Mouse (Mus musculus) olfactory bulb, adult 2 months (tissue): ENCODE measurements around the gene Slc7a7.

ENCODE experiments used
- CTCF ChIP-seq: fragments of 200-500 bp; IDR thresholded peaks from 2 replicates; pipeline ENCODE4 v1.5.1; 2012; ENCODE audit warnings: low read depth, mild to moderate bottlenecking, low read length, moderate library complexity; ENCODE audit not compliant: insufficient read depth
- POLR2A ChIP-seq: fragments of 200-500 bp; IDR thresholded peaks from 2 replicates; pipeline ENCODE4 v1.6.1; 2012; ENCODE audit warnings: mild to moderate bottlenecking, low read depth, low read length, moderate library complexity; ENCODE audit not compliant: insufficient read depth

- TF ChIP-seq CTCF (no peak), POLR2A (no peak)
Observed at GRCm38 (mm10) chr14:54463959-54464292, 46.3 kb upstream of the Slc7a7 start, which contains the start of gene Lrp10.
